Mouse (Mus musculus): ENCODE measurements around the gene Nbas.

Gene Nbas

DNA sequence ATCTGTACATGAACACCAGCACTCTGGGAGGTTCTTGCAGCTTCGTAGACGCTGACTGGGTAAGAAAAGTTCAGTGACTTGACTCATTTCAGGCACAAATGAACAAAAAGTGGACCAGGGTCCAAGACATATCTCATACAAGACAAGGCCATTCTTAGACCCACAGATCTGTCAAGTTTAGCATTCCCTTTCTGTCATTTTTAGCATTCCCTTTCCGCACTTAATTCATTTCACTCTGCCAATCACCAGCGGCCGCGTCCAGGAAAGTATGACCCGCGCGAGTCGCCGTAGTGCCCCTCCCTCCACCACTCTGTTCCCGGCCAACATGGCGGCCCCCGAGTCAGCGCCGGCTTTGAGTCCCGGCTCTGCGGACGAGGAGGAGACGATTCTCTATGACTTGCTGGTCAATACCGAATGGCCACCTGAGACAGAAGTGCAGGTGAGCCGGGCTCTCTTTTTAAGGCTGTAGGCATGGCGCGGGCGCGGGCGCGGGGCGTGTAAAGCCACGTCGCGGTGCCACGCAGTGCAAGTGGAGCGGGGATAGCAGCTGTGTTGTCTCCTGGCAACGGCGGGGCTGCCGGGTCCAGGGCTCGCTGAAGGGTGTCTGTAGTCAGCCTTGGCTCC, at the start of gene Nbas:
Nbas (plus strand) TSS at position 308 of the 624 bp plus-strand sequence.
- peak; percentile 92 for DNase-seq

- DNase-seq: no peak
Observed at GRCm38 (mm10) chr12:13242453-13242852, 26.5 kb upstream of the Nbas start.

DNA sequence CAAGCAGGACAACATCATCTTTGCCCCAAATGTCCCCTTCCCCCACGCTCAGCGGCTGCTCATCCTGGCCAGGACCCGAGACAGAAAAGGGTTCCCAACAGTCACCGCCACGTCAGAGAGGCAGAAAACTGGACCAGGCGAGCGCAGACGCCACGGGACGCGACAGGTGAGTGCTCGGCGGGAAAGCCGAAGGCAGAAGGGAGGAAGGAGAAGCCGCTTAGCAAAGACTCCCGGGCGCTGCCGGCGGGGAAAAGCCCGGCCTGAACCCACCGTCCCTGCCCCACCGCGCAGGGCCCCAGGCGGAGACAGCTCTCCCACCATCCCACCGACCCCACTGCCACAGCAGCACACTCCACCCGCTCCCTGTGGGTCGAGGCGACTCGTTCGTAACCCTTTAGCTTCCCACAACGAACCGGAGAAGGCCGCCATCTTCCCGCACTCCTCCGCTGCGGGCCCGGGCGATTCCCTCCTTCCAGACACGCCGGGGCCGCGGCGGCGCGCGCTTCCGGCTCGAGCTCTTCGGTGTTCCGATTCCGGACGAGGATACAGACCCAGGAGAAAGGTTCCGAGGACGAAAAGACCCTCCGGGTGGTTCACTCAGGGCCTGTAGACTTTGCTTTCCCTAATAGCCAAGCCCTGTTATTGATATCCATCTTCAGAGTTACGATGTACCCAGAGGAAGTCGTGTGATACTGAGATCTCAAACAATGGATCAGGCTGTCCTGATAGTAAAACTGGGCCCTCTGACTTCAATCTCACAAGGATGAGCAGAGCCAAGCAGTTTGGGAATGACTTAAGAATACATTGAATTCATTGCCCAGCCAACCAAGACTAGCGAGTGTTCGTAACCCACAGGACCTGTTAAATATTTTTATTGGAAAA, 20.0 kb upstream of the Nbas start, which contains the start of gene Ddx1:
Ddx1 (minus strand) TSS at position 523 of the 882 bp plus-strand sequence.
- DNase-seq: peak; percentile 86

DNA sequence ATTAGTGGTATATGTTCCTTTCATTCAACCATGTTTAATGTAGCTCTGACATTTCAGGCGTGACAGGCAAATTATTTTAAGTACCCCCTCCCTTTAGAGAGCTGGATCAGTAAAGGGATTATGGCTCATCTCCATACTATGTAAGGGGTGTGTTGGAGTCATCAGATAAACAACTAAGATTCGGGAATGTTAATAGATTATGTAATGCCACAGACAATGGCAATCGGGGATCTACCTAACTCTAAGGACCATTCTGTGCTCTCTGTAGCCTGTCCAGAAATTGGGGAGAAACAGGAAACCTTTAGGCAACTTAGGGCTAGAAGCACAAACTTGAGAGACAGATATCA, 19.4 kb upstream of the Nbas start:
- no peak for DNase-seq

- DNase-seq: no peak
Observed at GRCm38 (mm10) chr12:13255068-13255467, 13.9 kb upstream of the Nbas start.

DNA sequence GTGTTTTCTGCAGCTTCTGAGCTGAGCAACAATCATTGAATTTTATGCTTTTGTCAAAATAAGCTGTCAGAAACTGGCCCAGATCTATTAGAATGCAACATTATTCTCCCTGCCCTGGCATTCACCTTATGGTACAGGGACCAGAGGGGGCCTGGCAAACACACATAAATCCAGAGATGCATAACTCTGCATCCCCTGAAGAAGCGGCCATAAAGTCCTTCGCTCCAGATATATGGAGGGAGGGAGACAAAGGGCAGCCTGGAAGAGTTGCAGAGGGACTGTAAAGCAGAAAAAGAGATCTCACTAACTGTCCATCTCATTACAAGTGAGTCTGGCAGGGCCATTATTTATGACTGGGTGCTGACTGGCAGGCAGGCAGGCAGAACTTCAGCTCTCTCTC, 13.2 kb upstream of the Nbas start:
- DNase-seq: no peak

GRCm38 (mm10) chr12:13268412-13268811, 521 bp upstream of the Nbas start:
- no peak for DNase-seq

DNA sequence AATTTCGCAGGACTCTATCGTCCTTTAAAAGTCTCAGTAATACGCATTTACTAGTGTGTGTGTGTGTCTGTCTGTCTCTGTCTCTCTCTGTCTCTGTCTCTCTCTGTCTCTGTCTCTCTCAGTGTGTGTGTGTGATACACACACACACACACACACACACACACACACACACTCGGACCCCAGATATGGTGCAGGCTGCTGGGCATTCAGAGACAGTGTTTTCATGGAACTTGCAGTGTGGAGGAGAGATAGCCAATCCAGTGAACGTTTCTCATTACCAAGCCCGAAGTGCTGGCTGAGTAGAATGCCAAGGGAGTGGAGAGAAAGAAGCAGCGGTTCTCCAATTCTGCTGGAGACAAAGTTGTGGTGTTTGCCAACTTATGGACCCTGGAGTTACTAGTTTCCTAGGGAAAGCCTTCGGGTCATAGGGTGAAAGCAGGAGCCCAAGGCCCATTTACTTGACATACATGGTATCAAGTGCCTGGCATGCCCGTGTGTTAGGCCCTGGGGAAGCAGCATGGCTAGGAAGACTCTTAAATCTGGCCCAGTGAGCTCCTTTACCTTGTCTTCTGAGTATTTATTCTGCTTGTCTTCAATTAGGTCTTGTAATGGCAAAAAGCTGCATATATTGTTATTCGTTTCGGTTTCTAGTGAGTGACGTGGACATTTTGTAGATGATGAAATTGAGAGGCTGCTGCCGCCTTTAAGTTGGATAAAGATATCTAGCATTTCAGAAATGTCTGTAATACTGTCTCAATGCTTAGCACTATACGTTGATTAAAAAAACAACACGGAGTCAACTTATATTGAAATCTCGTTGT, 847 bp downstream of the Nbas start:
- no peak for DNase-seq

- DNase-seq: no peak
Observed at GRCm38 (mm10) chr12:13291453-13291852, 22.5 kb downstream of the Nbas start.

- DNase-seq: no peak
Observed at GRCm38 (mm10) chr12:13293421-13293881, 24.5 kb downstream of the Nbas start.

DNA sequence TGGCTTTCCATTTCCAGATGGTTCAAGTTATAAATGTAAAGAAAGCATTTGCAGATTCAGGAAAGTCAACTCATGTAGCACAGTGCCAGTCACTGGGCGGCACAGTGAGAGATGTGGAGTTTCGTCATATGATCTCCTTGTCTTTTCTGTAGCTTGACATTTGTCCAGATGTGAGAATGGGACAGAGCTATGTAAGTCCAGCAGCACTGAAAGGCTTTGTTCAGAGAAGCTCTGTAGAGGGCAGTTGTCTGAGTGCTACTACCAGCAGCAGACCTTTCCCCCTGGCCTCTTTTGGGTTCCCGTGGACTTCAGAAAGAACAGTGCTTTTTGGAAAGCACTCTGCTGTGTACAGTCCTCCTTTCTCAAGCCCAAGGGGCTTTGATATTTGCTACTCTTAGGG, 34.1 kb downstream of the Nbas start:
- no peak for DNase-seq

GRCm38 (mm10) chr12:13313966-13314365, 45.0 kb downstream of the Nbas start:
- no peak for DNase-seq

- no peak for DNase-seq
Observed at GRCm38 (mm10) chr12:13314384-13314783, 45.5 kb downstream of the Nbas start.

- DNase-seq: no peak
Observed at GRCm38 (mm10) chr12:13315081-13315480, 46.1 kb downstream of the Nbas start.

DNA sequence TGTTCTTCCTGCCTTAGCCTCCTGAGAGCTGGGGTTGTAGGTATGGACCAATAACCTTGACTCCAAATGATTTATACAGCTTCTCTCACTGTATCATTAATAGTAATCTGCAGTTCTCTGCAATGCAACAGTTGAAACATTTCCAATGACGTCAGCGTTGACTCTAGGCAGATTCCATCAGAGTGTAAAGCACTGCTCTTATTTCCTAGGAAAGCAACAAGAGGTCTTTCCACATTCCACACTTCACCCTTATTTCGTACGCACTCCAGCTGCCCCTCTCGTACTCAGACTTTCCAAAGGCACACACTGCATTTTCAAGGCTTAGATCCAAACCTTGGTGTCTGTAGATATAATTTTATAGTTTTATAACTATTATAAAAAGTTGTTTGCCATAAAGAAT, 73.6 kb downstream of the Nbas start:
- DNase-seq: no peak

DNA sequence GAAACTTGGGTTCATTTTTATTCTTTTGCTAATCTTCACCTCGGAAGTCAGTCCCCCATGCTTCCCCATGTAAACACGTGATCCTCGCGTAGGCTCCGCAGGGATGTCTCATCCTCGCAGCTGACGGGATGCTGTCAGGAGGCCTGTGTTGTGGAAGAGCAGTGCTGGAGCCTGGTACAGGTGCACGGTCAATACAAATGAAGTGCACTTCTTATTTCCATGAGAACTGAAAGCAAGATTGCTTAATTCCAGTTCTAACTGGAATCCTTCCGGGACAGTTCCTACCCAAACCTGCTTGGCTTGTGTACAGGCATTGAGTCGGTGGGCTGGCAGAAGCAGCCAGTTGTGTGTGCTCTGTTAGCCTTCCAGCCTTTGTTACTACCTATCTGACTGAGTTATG, 87.3 kb downstream of the Nbas start:
- DNase-seq: no peak

- no peak for DNase-seq
Observed at GRCm38 (mm10) chr12:13356769-13357168, 87.8 kb downstream of the Nbas start.

- no peak for DNase-seq
Observed at GRCm38 (mm10) chr12:13357229-13357628, 88.3 kb downstream of the Nbas start.

GRCm38 (mm10) chr12:13358849-13359248, 89.9 kb downstream of the Nbas start:
- DNase-seq: no peak

GRCm38 (mm10) chr12:13360183-13360811, 91.4 kb downstream of the Nbas start:
- no peak for DNase-seq

GRCm38 (mm10) chr12:13381580-13381979, 112.6 kb downstream of the Nbas start:
- no peak for DNase-seq

- DNase-seq: no peak
Observed at GRCm38 (mm10) chr12:13382046-13382445, 113.1 kb downstream of the Nbas start.

- no peak for DNase-seq
Observed at GRCm38 (mm10) chr12:13389644-13390043, 120.7 kb downstream of the Nbas start.
